Mouse (Mus musculus): ENCODE measurements around the gene Mcm7. TPM values are rescaled to one million over a fixed set of nuclear protein-coding genes. Genes with fewer than 3 reads are reported as not detected.

Mcm7 gene
- polyA plus RNA-seq, 1 experiment from 2014 or later, result 225 TPM

DNA sequence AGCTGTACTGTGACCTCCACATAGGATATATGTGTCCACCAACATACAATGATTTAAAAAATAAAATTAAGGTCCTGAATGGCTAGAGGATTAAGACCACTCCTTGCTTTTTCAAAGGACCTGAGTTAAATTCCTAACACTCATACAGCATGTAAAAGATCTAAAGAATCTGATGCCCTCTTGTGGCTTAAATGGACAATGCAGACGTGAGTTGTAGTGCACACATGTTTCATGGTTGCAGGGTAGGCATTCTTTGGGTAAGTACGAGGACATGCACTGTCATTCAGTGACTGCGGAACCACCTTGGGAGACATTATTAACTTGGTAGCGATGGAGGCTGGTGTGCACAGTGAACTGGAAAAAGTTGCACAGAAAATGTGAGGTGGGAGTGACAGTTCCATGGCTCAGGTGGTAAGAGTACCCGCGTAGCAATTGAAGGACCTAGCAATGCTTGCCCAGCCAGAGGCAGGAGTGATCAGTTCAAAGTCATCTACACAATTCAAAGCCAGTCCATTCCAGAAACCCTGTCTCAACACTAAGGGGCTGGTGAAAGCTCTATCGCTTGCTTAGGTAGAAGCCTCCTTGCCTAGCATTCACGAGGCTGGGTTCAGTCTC is 34.2 kb downstream of the Mcm7 start:
- Histone ChIP-seq H3K9me3 (replicated peaks) (no peaks in the 10 kb centered on the region), H3K36me3 (peaks cover 38% of the 10 kb centered on the region), H3K27me3 (no peaks in the 10 kb centered on the region), H3K4me2 (no peak overlapping the region), H3K4me1 (no peaks in the 10 kb centered on the region), H3K9ac (no peak overlapping the region), H3K4me3 (replicated peaks) (no peak overlapping the region), H3K27ac (no peak overlapping the region)
- ATAC-seq (replicated peaks; ENCODE audit: low FRiP score), result no peak
- 57% methylated on average over 8 of the region's 8 CpGs for WGBS

DNA sequence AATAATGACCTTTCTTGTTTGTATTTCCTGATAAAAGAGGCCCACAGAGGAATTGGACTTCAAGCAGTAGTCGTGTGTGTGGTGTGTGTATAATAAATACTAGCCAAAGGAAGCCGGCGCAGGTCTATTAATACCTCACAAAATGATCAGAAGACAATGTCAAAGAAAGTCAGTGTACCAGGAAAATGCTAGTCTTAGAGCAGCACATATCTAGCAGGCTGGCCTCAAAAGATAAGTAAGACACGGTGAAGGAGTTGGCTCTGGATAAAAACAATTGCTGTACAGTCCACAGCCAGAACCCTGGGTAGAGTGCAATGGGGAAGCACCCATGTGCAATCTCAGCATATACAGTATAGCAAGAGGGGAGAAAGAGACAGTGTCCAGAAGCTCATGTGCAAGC is 35.0 kb downstream of the Mcm7 start:
- Histone ChIP-seq H3K27ac (no peak overlapping the region), H3K4me2 (no peak overlapping the region), H3K9me3 (replicated peaks) (no peaks in the 10 kb centered on the region), H3K27me3 (no peaks in the 10 kb centered on the region), H3K9ac (no peak overlapping the region), H3K36me3 (peaks cover 41% of the 10 kb centered on the region), H3K4me1 (no peaks in the 10 kb centered on the region), H3K4me3 (replicated peaks) (no peak overlapping the region)
- 70% methylated on average over 4 of the region's 4 CpGs for WGBS
- no peak for ATAC-seq (replicated peaks; ENCODE audit: low FRiP score)

DNA sequence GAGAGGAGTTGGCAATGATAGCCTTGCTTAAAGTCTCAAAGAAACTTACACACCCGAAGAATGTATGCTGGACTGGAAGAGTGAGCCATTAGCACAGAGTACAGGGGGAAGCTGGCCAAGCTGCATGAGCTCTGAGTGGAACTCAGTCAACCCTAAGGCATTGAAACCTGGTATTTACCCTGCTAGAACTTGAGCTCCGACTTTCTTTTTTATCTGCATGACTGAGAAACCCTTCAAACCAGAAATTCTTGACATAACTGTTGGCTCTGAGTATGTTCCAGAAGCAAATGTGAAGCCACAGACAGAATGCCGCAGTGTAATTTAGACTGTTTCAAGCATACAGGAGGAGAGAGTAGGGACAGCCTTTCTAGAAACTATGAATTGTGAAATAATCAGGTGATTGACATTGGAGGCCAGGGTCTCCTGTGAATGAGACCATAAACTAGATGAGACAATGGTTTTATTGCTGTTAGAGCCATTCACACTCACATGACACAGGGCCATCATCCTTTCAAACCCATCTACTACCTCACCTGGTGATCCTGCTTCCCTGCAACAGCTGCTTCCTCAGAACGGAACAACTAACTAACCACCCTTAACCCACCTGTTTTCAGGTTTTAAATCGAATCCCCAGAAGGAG is 39.7 kb downstream of the Mcm7 start:
- WGBS, result 55% methylated on average over 5 of the region's 5 CpGs
- H3K4me3 ChIP-seq (replicated peaks), result no peak overlapping the region
- no peaks in the 10 kb centered on the region for H3K9me3 ChIP-seq (replicated peaks)
- no peaks in the 10 kb centered on the region for H3K4me1 ChIP-seq
- no peak overlapping the region for H3K27ac ChIP-seq
- no peak for ATAC-seq (replicated peaks; ENCODE audit: low FRiP score)
- no peak overlapping the region for H3K4me2 ChIP-seq
- H3K27me3 ChIP-seq, result no peaks in the 10 kb centered on the region
- H3K36me3 ChIP-seq, result peaks cover 74% of the 10 kb centered on the region
- no peak overlapping the region for H3K9ac ChIP-seq

GRCm38 (mm10) chr5:138118041-138118440 is 54.2 kb downstream of the Mcm7 start:
- peak overlapping the region; percentile 64 for H3K4me2 ChIP-seq
- peaks cover 30% of the 10 kb centered on the region for H3K36me3 ChIP-seq
- peak overlapping the region; percentile 77; the same call in 1 of the 2 replicates for H3K9ac ChIP-seq
- no peaks in the 10 kb centered on the region for H3K27me3 ChIP-seq
- WGBS, result 51% methylated on average over 3 of the region's 3 CpGs
- H3K4me1 ChIP-seq, result peaks cover 15% of the 10 kb centered on the region
- no peak for ATAC-seq (replicated peaks; ENCODE audit: low FRiP score)
- peak overlapping the region; percentile 81 for H3K4me3 ChIP-seq (replicated peaks)
- no peaks in the 10 kb centered on the region for H3K9me3 ChIP-seq (replicated peaks)
- H3K27ac ChIP-seq, result peak overlapping the region; percentile 98; the same call in 1 of the 2 replicates

GRCm38 (mm10) chr5:138117199-138118015 is 54.8 kb downstream of the Mcm7 start:
- peak; percentile 47; the same call in 1 of the 2 replicates for ATAC-seq (replicated peaks; ENCODE audit: low FRiP score)
- Histone ChIP-seq H3K27ac (peak overlapping the region; percentile 98), H3K4me1 (peaks cover 15% of the 10 kb centered on the region), H3K4me2 (peak overlapping the region; percentile 64), H3K27me3 (no peaks in the 10 kb centered on the region), H3K9ac (peak overlapping the region; percentile 77), H3K4me3 (replicated peaks) (peak overlapping the region; percentile 81), H3K36me3 (peaks cover 27% of the 10 kb centered on the region), H3K9me3 (replicated peaks) (no peaks in the 10 kb centered on the region)
- 5% methylated on average over 16 of the region's 16 CpGs for WGBS

- Histone ChIP-seq H3K4me2 (peak within 1 kb of the TSS; percentile 64), H3K4me3 (replicated peaks) (peak within 1 kb of the TSS; percentile 81), H3K27me3 (no peaks in the 10 kb centered on the region), H3K27ac (peak within 1 kb of the TSS; percentile 98), H3K9ac (peak within 1 kb of the TSS; percentile 77), H3K36me3 (peaks cover 23% of the 10 kb centered on the region), H3K9me3 (replicated peaks) (no peaks in the 10 kb centered on the region), H3K4me1 (peaks cover 15% of the 10 kb centered on the region)
- ATAC-seq (replicated peaks; ENCODE audit: low FRiP score), result peak; percentile 97
- WGBS, result 6% methylated on average over 38 of the region's 38 CpGs
These were observed 55.7 kb downstream of the Mcm7 start, which contains the start of gene Zscan21 for GRCm38 (mm10) chr5:138116255-138117198. TSS of gene Zscan21 (plus strand) at chr5:138116903.

MicroRNA genes within 50 kb of the gene (microRNA counts, 519-probe panel; counts per million panel counts)
- microRNA mmu-miR-106b (3,590 counts per million, percentile 91 among the panel's probes with 10 or more counts), microRNA mmu-miR-25 (4,186 counts per million, percentile 96 among the panel's probes with 10 or more counts), microRNA mmu-miR-93 (3,476 counts per million, percentile 90 among the panel's probes with 10 or more counts)

Small RNA genes lying within 50 kb of the gene (microRNA-seq; reads per million reads assigned to microRNA genes)
- gene Mir106b (7,460 reads per million, percentile 95 among the genes with 10 or more reads in this experiment), gene Mir25 (594 reads per million, percentile 76 among the genes with 10 or more reads in this experiment), gene Mir93 (10,683 reads per million, percentile 96 among the genes with 10 or more reads in this experiment)

Other genes starting within 250 kb of the Mcm7 start
- gene Gjc3, start 209.3 kb downstream of the Mcm7 start, polyA plus RNA-seq (2015; fragmentation: Nextera tagmentation; extraction: Ambion mirVana), result 0.05 TPM in 1 of 2 replicates, not detected in the other
- gene Azgp1, start 190.9 kb downstream of the Mcm7 start, polyA plus RNA-seq (2015; fragmentation: Nextera tagmentation; extraction: Ambion mirVana), result not detected in 2 replicates
- not detected in 2 replicates for gene Smok3a, start 151.2 kb downstream of the Mcm7 start, polyA plus RNA-seq (2015; fragmentation: Nextera tagmentation; extraction: Ambion mirVana)
- gene Smok3b, start 151.0 kb downstream of the Mcm7 start, polyA plus RNA-seq (2015; fragmentation: Nextera tagmentation; extraction: Ambion mirVana), result not detected in 2 replicates
- not detected in 2 replicates for gene Smok3c, start 119.2 kb downstream of the Mcm7 start, polyA plus RNA-seq (2015; fragmentation: Nextera tagmentation; extraction: Ambion mirVana)
- 22.9 and 23.5 TPM in 2 replicates for gene Zkscan1, start 87.3 kb downstream of the Mcm7 start, polyA plus RNA-seq (2015; fragmentation: Nextera tagmentation; extraction: Ambion mirVana)
- gene Zscan21, start 55.5 kb downstream of the Mcm7 start, polyA plus RNA-seq (2015; fragmentation: Nextera tagmentation; extraction: Ambion mirVana), result 61.4 and 64.6 TPM in 2 replicates
- gene Zfp113, start 16.7 kb downstream of the Mcm7 start, polyA plus RNA-seq (2015; fragmentation: Nextera tagmentation; extraction: Ambion mirVana), result 23.2 and 26.4 TPM in 2 replicates
- 306 and 316 TPM in 2 replicates for gene Cops6, start 11.4 kb downstream of the Mcm7 start, polyA plus RNA-seq (2015; fragmentation: Nextera tagmentation; extraction: Ambion mirVana)
- 24.2 and 28.2 TPM in 2 replicates for gene Ap4m1, start 420 bp downstream of the Mcm7 start, polyA plus RNA-seq (2015; fragmentation: Nextera tagmentation; extraction: Ambion mirVana)
- 102 and 109 TPM in 2 replicates for gene Taf6, start 15.0 kb upstream of the Mcm7 start, polyA plus RNA-seq (2015; fragmentation: Nextera tagmentation; extraction: Ambion mirVana)
- gene Cnpy4, start 15.1 kb upstream of the Mcm7 start, polyA plus RNA-seq (2015; fragmentation: Nextera tagmentation; extraction: Ambion mirVana), result 61.9 and 62.9 TPM in 2 replicates
- 8.4 and 10.5 TPM in 2 replicates for gene Mblac1, start 21.9 kb upstream of the Mcm7 start, polyA plus RNA-seq (2015; fragmentation: Nextera tagmentation; extraction: Ambion mirVana)
- gene Nxpe5, start 53.5 kb upstream of the Mcm7 start, polyA plus RNA-seq (2015; fragmentation: Nextera tagmentation; extraction: Ambion mirVana), result not detected in 2 replicates
- gene Lamtor4, start 83.1 kb upstream of the Mcm7 start, polyA plus RNA-seq (2015; fragmentation: Nextera tagmentation; extraction: Ambion mirVana), result 57.8 and 61.1 TPM in 2 replicates
- 5.9 and 6.5 TPM in 2 replicates for gene BC037034, start 91.6 kb upstream of the Mcm7 start, polyA plus RNA-seq (2015; fragmentation: Nextera tagmentation; extraction: Ambion mirVana)
- 2.1 and 2.7 TPM in 2 replicates for gene Gal3st4, start 100.4 kb upstream of the Mcm7 start, polyA plus RNA-seq (2015; fragmentation: Nextera tagmentation; extraction: Ambion mirVana)
- gene Gm43720, start 107.5 kb upstream of the Mcm7 start, polyA plus RNA-seq (2015; fragmentation: Nextera tagmentation; extraction: Ambion mirVana), result 0.08 and 0.22 TPM in 2 replicates
- gene Gpc2, start 107.6 kb upstream of the Mcm7 start, polyA plus RNA-seq (2015; fragmentation: Nextera tagmentation; extraction: Ambion mirVana), result 27.8 and 29.8 TPM in 2 replicates
- 3.9 and 4.1 TPM in 2 replicates for gene Stag3, start 107.8 kb upstream of the Mcm7 start, polyA plus RNA-seq (2015; fragmentation: Nextera tagmentation; extraction: Ambion mirVana)
- gene Pvrig, start 169.5 kb upstream of the Mcm7 start, polyA plus RNA-seq (2015; fragmentation: Nextera tagmentation; extraction: Ambion mirVana), result 0.23 TPM in 1 of 2 replicates, not detected in the other